Mouse (Mus musculus) embryonic stem cell, embryonic (primary cell): Measurements from ENCODE around the gene Cmtm7.

ENCODE experiments used
- CTCF ChIA-PET, 4 experiments: fragments of 300-600 bp in 2 of 4; fragments of 350-600 bp in 2 of 4; sonication (Branson Sonifier 250); formaldehyde crosslinking; loops; one replicate each; lab custom pipeline; 2022; ENCODE audit warnings: inconsistent platforms in 2 of 4; lab: Charles Lee
- POLR2A ChIA-PET, 4 experiments: fragments of 300-600 bp in 2 of 4; fragments of 350-600 bp in 2 of 4; sonication (Branson Sonifier 250); formaldehyde crosslinking; loops; one replicate each; lab custom pipeline; 2022; ENCODE audit warnings: antibody characterized with exemption in 4 of 4, inconsistent platforms in 1 of 4; lab: Charles Lee

The Cmtm7 gene

DNA sequence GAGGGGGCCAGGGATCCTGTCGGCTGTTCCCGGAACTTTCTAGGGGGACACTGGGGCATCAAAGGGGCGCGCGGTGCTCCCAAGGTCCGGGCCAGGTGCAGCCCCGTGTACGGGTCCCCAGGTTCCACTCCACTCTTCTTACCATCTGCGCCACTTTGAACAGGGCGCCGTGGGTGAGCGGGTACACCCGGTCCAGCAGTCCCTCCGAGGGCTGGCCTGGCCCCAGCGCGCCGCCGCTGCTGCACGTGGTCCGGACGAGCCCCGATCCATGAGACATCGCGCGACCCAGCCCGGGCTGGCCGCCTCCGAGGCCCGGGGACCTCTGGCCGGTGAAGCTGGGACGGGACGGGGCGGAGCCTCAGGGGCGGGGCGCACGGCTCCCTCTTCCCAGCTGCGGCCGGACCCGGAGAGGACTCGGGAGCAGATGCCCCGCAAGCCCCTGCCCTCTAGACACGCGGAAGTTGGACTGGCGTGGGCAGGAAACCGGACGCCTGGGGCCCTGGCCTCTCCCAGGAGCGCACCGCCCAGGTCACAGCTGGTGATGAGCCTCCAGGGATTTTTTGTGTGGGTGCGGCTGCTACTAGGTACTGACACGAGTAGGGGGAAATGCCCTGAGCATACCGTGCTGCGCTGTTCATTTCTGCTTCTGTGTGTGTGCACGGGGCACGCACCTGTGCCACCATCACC is at the start of gene Cmtm7:
Gene Cmtm7, minus strand, starts transcription at position 331 of the 687 bp plus-strand sequence.
- POLR2A ChIA-PET: interaction anchor here (0.6 to 7.8 kb wide), 43 partner anchors 9 to 388 kb away, joined by 3 to 64 read pairs (median 3); partner anchors contain the start of genes Cmtm6 (in 2 of the 4), Cmtm8 (in 2 of the 4), Cnot10 (in 1 of the 4) and Dync1li1 (in 1 of the 4)
- CTCF ChIA-PET: interaction anchor here (0.6 to 1.6 kb wide), 11 partner anchors 18 to 508 kb away, joined by 3 to 7 read pairs (median 3); no protein-coding TSS in a partner anchor

DNA sequence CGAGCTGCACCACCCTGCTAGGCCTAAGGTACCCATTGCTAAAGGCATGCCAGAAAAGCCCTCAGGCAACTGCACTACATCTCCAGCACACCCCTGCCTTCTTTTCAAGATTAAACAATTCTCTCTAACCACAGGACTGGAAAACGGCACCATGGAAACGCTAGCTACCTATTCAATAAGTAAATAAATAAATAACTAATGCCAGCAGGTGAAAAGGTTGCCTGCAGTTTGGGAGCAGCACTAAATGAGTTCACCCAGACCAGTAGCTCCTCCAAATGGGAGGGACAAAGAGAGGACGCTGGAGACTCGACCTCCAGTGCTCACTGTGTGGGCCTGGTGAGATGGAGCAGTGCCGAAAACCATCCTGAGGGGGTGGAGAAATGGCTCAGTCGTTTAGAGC is 48.7 kb upstream of the Cmtm7 start:
- ChIA-PET POLR2A (interaction anchor here in 3 of 4 experiments (0.6 to 2.7 kb wide), 5 partner anchors 14 to 102 kb away, joined by 3 to 9 read pairs (median 3); partner anchors contain the start of gene Cmtm8 (in 1 of the 3)), CTCF (interaction anchor here in 2 of 4 experiments (0.6 kb wide), 2 partner anchors 18 to 175 kb away, joined by 4 to 11 read pairs; no protein-coding TSS in a partner anchor)

DNA sequence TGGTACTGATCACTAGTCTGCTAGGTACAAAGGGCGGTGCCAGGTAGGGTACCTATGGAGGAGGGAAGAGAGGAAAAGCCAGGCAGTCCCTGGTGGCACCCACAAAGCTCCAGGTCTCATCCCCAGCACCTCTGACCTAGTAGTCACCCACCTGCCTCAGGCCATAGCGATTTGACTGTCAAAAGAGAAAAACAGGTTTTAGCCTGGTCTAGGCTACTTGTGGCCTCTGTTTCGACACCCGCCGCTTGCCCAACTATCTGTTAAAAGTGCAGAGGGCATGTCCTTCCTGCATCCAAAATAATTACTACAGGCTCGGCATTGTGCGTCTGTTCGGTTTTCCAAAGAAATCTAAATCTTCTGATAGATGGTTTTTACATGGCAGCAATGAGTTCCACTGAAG is 48.0 kb upstream of the Cmtm7 start:
- POLR2A ChIA-PET: interaction anchor here in 3 of 4 experiments (0.6 to 1.3 kb wide), 4 partner anchors 14 to 103 kb away, joined by 3 to 7 read pairs (median 4); no protein-coding TSS in a partner anchor
- CTCF ChIA-PET: no interaction called here

DNA sequence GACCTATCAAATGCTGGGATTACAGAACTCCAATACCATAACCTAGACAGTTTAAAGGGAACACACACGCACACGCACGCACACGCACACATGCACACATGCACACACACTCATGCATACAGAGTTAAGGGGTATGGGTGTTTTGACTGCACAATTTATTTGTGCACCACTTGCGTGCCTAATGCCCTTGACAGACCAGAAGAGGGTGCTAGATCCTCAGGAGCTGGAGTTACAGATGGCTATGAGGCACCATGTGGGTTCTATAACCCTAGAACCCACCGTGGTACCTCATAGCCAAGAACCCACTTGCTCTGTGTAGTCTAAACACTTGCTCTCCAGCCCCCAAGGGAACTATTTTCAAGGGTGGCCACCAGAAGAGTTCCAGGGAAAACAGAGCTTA is 46.7 kb upstream of the Cmtm7 start:
- ChIA-PET POLR2A (interaction anchor here in 1 of 4 experiments (1.3 kb wide), 1 partner anchor 15 kb away, joined by 4 read pairs; no protein-coding TSS in a partner anchor), CTCF (interaction anchor here (0.5 to 1.5 kb wide), 11 partner anchors 15 to 180 kb away, joined by 3 to 7 read pairs (median 4); partner anchors contain the start of gene Cmtm8 (in 2 of the 4))

DNA sequence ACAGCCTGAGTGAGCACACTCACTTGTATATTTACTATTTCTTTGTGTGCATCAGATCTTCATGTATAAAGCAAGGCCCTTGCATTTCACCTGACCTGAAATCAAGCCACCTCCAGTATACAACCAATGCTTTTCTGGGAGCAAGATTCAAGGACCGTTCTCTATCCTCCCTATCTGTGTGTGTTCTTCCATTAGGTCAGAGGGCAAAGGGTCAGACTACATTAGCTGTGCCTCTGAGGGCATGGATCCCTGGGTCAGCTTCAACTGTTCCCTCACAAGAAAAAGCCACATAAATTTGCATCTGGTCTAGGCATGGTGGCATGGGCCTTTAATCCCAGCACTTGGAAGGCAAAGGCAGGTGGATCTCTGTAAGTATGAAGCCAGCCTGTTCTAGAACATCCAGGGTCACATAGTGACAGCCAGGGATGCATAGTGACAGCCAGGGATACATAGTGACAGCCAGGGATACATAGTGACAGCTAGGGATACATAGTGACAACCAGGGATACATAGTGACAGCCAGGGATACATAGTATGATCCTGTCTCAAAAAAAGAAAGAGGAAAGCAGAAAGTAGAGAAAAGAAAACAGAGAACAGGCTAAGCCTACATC is 45.7 kb upstream of the Cmtm7 start:
- ChIA-PET POLR2A (no interaction called here), CTCF (interaction anchor here in 1 of 4 experiments (0.7 to 1.5 kb wide), 3 partner anchors 25 to 62 kb away, joined by 3 to 4 read pairs (median 3); no protein-coding TSS in a partner anchor)

DNA sequence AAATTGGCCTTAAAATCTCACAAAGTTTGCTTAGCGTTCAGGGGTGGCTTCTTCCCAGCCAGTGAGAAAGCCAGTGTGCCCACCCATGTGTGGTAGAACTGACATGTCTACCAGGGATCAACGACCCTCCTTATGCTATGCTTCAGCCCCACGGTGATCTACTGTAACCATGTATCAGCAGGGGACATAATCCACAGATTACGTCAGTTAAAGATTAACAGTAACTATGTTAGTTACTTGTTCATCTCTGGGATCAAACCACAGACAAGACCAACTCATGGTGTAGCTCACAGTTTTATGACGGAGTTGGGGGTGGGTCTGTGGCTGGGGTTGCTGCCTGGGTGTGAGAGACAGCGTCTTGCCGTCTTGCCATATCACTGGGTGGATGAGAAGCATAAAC is 42.5 kb upstream of the Cmtm7 start:
- ChIA-PET POLR2A (no interaction called here), CTCF (interaction anchor here in 2 of 4 experiments (0.6 kb wide), 2 partner anchors 434 to 834 kb away, joined by 3 read pairs; no protein-coding TSS in a partner anchor)

DNA sequence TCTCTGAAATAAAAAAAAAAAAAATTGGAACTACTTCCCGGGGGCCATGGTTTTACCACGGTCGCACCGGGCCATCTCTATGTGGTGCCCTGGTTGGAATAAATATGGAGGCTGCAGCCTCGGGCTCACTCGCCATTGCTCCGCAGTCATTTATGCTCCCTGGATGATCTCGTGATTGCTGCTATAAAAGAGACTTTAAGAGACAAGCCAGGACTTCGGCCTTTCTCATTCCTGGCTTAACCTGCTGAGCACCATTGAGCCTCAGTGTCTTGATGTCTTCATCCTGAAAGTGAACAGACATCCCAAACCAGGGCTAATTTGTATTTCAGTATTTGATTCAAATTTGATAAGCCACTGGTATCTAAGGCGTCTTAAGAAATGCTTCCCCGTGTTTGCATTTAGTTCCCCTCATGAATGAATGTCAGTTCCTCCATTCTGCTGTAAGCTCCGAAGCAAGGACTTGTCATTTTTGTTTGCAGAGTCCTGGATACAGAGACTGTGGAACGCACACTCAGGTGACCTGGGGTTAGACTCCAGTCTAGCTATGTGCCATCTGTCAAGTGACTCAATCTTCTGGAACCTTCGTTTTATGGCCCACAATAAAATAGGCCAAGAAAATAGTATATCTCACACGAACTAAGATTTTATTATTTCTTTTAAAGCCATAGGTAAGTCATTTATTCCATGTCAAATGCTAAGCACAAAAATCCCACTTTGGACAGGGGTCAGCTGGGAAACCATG is 40.1 kb upstream of the Cmtm7 start:
- POLR2A ChIA-PET: interaction anchor here in 3 of 4 experiments (0.5 to 1.2 kb wide), 3 partner anchors 39 to 489 kb away, joined by 3 to 4 read pairs (median 3); no protein-coding TSS in a partner anchor
- CTCF ChIA-PET: interaction anchor here in 1 of 4 experiments (0.7 kb wide), 1 partner anchor 12 kb away, joined by 3 read pairs; no protein-coding TSS in a partner anchor

DNA sequence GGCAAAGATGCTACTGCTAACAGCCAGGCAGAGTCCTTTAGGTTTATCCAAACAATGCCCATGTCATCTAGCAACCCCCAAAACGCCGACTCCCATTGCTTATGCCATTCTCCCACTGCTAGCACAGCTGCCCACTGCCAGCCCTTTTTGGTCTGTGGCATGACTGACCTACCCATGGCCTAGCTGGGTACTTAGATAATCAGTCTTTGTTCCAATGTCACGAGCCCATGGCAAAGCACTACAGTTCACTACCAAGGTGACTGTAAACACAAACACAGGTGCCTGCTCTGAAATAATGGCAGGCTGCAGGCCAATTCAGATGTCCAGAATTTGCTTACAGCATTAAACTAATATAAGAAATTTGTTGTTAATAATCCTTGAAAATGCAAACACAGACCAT is 37.3 kb upstream of the Cmtm7 start:
- CTCF ChIA-PET: no interaction called here
- POLR2A ChIA-PET: no interaction called here

DNA sequence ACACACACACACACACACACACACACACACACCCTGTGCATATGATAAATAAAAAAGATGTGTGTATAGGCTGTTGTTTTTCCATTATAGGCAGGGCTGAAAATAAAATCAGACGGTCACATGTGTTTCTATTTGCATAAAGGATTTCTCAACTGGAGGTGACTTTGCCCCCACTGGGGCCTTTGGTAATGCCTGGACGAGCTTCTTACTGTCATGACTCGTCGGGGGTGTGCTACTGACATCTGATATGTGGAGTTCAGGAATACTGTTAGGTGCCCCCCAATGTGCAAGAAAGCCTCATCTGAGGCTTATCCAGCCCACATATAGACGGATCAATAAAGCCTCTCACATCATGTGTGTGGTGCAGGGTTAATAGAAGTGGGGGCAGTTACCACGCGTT is 35.4 kb upstream of the Cmtm7 start:
- POLR2A ChIA-PET: interaction anchor here in 1 of 4 experiments (0.7 to 1.2 kb wide), 2 partner anchors 10 to 788 kb away, joined by 3 to 4 read pairs; no protein-coding TSS in a partner anchor
- CTCF ChIA-PET: no interaction called here

DNA sequence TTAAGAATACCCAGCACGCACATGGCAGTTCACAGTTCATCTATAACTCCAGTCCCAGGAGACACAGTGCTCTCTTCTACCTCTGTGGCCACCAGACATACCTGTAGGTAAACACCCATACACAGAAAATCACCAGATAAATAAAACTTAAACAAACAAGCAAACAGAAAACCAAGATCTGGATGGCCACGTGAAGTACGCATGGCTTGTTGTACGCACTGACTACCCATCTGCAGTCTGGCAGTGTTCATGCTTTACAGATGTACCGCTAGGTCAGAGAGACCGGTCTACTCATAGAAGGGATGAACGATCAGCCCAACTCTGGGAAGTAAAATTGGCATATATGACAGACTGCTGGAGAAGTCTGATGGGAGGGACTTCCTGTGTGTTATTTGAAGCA is 34.5 kb upstream of the Cmtm7 start:
- ChIA-PET CTCF (interaction anchor here in 1 of 4 experiments (1.1 kb wide), 1 partner anchor 106 kb away, joined by 3 read pairs; no protein-coding TSS in a partner anchor), POLR2A (no interaction called here)

DNA sequence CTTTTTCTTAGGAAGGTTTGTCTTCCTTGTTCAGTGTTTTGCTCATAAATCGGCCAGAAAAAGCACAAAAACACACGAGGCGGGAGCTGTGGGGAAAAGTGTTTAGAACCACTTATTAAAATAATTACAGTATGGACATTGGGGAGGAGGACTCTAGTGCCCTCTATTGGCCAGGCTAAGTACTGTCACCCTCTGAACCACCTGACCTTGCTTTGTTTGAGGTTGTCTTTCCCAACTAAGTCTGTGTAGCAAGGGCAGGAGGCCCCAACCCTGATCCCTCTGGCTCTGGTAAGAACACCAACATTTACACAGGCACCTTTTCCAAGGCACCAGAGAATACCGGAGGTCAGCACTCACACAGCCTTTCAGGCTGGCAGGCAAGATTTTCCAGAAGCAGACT is 33.7 kb upstream of the Cmtm7 start:
- POLR2A ChIA-PET: interaction anchor here in 1 of 4 experiments (0.6 kb wide), 1 partner anchor 28 kb away, joined by 3 read pairs; no protein-coding TSS in a partner anchor

DNA sequence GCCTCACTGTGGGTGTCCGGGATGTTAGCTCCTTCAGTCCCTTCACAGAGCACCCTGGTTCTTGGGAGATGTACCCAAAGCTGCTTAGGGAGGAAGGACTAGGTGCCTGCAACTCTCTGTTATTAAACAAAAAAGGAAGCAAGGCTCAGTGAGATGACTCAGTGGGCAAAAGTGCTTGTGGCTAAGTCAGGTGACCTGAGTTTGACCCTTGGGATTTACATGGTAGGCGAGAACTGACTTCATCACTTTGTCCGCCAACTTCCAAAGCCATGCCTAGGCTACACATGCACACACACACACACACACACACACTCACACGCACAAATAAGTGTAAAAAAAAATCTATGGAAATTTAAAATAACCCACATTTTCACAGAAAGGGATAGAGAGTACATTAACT is 30.3 kb upstream of the Cmtm7 start:
- POLR2A ChIA-PET: no interaction called here
- CTCF ChIA-PET: no interaction called here

More for the DNA sequence above, 33.7 kb upstream of the Cmtm7 start:
- CTCF ChIA-PET: interaction anchor here in 1 of 4 experiments (1.0 to 1.1 kb wide), 2 partner anchors 13 to 105 kb away, joined by 3 read pairs; no protein-coding TSS in a partner anchor

DNA sequence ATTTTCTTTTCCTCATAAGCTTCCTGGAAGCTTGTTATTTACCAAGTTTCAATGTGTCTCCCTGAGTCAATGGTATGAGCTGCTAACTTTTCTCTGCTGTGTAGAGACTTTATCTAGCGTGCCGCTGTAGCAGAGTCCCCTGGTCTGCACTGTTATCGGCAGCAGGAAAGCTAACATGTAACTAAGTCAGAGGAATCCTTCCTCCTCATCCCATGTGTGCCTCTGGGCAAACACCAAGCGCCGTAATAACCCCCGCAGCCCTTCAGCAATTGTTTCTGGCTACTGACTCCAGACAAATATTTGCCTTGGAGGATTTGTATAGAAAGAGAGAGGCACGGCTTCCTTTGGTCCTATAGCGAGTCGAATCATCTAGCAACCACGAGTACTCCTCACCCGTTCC is 29.2 kb upstream of the Cmtm7 start:
- CTCF ChIA-PET: interaction anchor here in 1 of 4 experiments (0.5 kb wide), 1 partner anchor 78 kb away, joined by 3 read pairs; no protein-coding TSS in a partner anchor
- POLR2A ChIA-PET: interaction anchor here in 1 of 4 experiments (0.5 to 2.9 kb wide), 4 partner anchors 19 to 60 kb away, joined by 3 to 10 read pairs (median 4); no protein-coding TSS in a partner anchor

DNA sequence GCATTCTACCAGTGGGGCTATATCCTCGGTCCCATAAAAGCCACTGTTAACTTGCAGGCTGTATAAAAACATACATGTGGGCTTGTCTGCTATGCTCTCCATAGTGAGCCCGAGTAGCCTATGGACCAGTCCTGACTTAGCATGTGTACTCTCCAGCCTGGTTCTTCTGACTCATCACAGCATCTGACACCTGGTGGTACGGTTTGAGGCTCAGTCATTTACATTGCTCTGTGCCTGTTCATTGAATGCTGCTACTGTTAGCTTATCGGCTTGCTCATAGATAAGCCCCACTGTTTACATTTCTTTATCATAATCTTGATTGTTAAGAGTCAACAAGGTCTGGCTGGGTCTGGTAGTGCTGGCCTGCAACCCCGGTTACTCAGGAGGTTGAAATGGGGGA is 27.0 kb upstream of the Cmtm7 start:
- ChIA-PET POLR2A (interaction anchor here in 2 of 4 experiments (1.6 to 2.9 kb wide), 2 partner anchors 17 to 28 kb away, joined by 4 to 10 read pairs; partner anchors contain the start of gene Cmtm7 (in 1 of the 2)), CTCF (interaction anchor here in 2 of 4 experiments (1.1 to 1.3 kb wide), 3 partner anchors 45 to 148 kb away, joined by 3 read pairs; no protein-coding TSS in a partner anchor)

DNA sequence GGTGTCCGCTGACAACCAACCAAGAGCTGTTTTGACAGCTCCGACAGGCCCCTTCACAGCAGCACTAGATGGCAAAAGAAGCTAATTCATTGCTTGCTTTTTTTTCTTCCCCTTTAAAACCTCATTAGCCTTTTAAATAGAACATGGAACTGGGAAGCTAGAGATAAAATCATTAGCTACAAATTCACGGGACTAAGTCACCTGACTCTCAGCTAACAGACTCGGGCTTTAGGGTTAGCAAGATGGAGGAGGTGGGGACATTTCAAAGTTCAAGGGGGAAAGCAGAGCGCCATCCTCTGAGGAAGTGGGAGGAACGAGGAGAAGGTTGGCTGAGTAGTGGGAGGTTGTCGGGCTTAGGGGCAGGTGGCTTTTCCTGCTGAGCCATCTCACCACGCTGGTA is 25.6 kb upstream of the Cmtm7 start:
- POLR2A ChIA-PET: interaction anchor here in 2 of 4 experiments (0.7 to 1.6 kb wide), 6 partner anchors 10 to 789 kb away, joined by 3 to 4 read pairs (median 3); partner anchors contain the start of genes Cmtm7 (in 1 of the 2) and Cmtm8 (in 1 of the 2)

DNA sequence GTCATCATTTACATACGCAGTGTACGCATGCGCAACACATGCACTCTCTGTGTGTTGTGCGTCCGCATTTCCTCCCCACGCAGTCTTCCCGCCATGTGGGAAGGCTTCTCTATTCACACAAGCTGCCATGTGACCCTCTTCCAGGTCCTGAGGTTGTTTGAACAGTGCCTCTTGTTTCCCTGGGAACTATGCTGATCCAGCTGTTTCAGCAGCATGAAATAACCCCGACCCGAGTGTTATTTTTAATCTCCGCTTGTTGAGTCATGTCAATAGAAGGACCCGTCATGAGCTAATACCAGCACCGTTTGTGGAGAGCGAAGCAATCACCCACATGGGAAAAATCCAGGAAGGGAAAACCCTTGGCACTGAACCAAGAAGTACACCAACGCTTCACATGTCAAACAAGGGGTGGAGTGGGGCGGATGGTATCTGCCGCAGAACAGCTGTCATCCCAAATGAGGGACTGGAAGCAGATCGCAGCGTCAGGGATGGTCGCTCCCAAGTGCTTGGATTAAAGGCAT is 23.6 kb upstream of the Cmtm7 start:
- POLR2A ChIA-PET: interaction anchor here in 1 of 4 experiments (1.1 kb wide), 1 partner anchor 14 kb away, joined by 3 read pairs; no protein-coding TSS in a partner anchor

More for the DNA sequence above, 25.6 kb upstream of the Cmtm7 start:
- CTCF ChIA-PET: interaction anchor here in 2 of 4 experiments (0.7 to 1.3 kb wide), 5 partner anchors 44 to 281 kb away, joined by 3 to 4 read pairs (median 3); no protein-coding TSS in a partner anchor

DNA sequence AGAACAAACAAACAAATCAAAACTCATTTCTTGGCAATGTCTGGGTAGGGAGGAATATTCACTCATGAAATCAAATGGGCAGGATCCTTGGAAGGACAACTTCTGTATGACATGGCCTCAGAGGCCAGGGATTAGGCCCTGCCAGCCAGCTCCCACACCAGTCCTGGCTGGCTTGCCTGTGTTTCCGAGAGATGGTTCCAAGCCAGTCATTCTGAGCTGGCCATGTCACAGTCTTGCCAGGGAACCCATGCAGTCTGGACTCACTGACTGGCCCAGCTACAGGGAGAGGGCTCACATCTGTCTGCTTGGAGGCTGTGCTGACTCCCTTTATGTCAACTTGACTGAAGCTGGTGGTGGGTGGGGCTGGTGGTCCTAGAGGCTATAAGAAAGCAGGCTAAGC is 20.5 kb upstream of the Cmtm7 start:
- CTCF ChIA-PET: interaction anchor here in 3 of 4 experiments (0.5 to 0.9 kb wide), 4 partner anchors 12 to 183 kb away, joined by 3 to 4 read pairs (median 3); no protein-coding TSS in a partner anchor
- POLR2A ChIA-PET: interaction anchor here in 3 of 4 experiments (0.6 to 1.3 kb wide), 6 partner anchors 13 to 752 kb away, joined by 3 to 7 read pairs (median 3); no protein-coding TSS in a partner anchor

More for the DNA sequence above, 23.6 kb upstream of the Cmtm7 start:
- CTCF ChIA-PET: no interaction called here
